Mouse (Mus musculus) liver, embryonic 14.5 days (tissue): ENCODE data around the gene Cyp2ab1.

ENCODE experiments used
- CTCF ChIP-seq: IDR thresholded peaks from 2 replicates; pipeline ENCODE4 v1.5.1; 2016; ENCODE audit warnings: antibody characterized with exemption, low read depth, control low read depth
- EP300 ChIP-seq: IDR thresholded peaks from 2 replicates; pipeline ENCODE4 v1.6.1; 2016; ENCODE audit warnings: antibody characterized with exemption, low read depth

DNA sequence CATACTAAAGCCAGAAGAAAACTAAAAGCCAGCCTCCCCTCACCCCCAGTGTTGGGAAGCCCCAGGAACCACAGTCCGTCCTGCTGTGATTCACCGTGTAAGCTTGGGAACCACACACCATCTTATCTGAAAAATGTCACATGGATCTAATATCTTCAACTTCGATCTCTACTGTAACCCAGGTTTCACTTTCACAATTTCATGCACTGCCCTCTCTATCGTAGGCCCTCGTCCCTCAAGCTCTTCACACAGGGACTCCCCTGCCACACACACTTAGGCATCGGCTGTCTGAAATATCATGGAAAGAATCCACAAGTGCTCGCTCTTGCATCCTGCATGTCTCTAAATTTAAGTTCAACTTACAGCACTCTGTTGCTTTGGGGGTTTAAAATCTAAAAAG lies 60.1 kb downstream of the Cyp2ab1 start:
- TF ChIP-seq CTCF (no peak), EP300 (no peak)
